Mouse (Mus musculus) thymus, adult 2 months (tissue): ENCODE data around the gene Zfyve28. TPM values are rescaled to one million over a fixed set of nuclear protein-coding genes. Genes with fewer than 3 reads are reported as not detected.

ENCODE experiments used
- DNase-seq: peaks from one replicate; pipeline ENCODE4 v3.0.0; 2021
- H3K27ac ChIP-seq: fragments of 200-500 bp; 2 replicates; pipeline ENCODE4 v1.5.1; 2012; ENCODE audit warnings: low read length, control low read depth; ENCODE audit not compliant: control insufficient read depth, insufficient read depth
- H3K27me3 ChIP-seq: fragments of 200-500 bp; 2 replicates; pipeline ENCODE4 v1.6.1; 2012; ENCODE audit warnings: mild to moderate bottlenecking, low read length, moderate library complexity, mixed read lengths; ENCODE audit not compliant: control insufficient read depth, insufficient read depth
- H3K36me3 ChIP-seq: fragments of 200-500 bp; 2 replicates; pipeline ENCODE4 v1.6.1; 2012; ENCODE audit warnings: mild to moderate bottlenecking, low read length, moderate library complexity; ENCODE audit not compliant: control insufficient read depth, insufficient read depth
- H3K4me1 ChIP-seq: fragments of 200-500 bp; replicated peaks from 2 replicates; pipeline ENCODE4 v1.6.1; 2012; ENCODE audit warnings: low read length; ENCODE audit not compliant: control insufficient read depth, insufficient read depth
- H3K4me3 ChIP-seq: fragments of 200-500 bp; 2 replicates; pipeline ENCODE4 v1.5.1; 2012; ENCODE audit warnings: mild to moderate bottlenecking, low read length, control low read depth, moderate library complexity; ENCODE audit not compliant: control insufficient read depth, insufficient read depth
- CTCF ChIP-seq: fragments of 200-500 bp; IDR thresholded peaks from 2 replicates; pipeline ENCODE4 v1.5.1; 2012; ENCODE audit warnings: mild to moderate bottlenecking, control low read depth, low read length, moderate library complexity, borderline replicate concordance; ENCODE audit not compliant: control insufficient read depth, poor library complexity, insufficient read depth; ENCODE audit errors: extremely low read depth
- POLR2A ChIP-seq: fragments of 200-500 bp; IDR thresholded peaks from 2 replicates; pipeline ENCODE4 v1.6.1; 2012; ENCODE audit warnings: mild to moderate bottlenecking, low read length, control low read depth, moderate library complexity; ENCODE audit not compliant: control insufficient read depth, poor library complexity, insufficient read depth; ENCODE audit errors: extremely low read depth
- WGBS: fragments of 180-500 bp; shearing (Covaris S2); methylation state at CpG from one replicate; pipeline ENCODE4 v1.1.7; 2018; 5-methylcytosine and 5-hydroxymethylcytosine counted together
- polyA plus RNA-seq: library from polyadenylated mRNA; depleted of rRNA; stranded (reverse); fragments of >200 nt; gene quantifications from 2 replicates; pipeline ENCODE4 v1.2.3, GENCODE M21; 2012

Gene Zfyve28
- polyA plus RNA-seq, 1 experiment, result 39.1 TPM

DNA sequence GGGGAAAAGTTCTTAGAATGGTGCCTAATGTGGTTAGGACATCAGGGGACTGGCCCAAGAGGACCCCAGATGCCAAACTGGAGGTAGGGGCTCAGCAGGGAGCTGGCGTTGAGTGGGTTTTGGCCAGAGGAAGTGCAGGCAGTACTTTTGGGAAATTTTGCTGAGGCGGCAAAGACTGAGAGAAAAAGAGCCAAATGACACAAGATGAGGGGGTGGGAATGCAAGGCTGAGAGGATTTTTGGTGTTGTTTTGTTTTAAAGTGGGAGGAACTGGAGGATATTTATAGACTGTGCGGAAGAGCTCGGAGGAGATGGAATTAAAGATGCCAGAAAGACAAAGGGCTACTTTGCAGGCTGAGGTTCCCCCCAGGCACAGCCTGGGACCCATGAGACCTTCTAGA lies 117.5 kb downstream of the Zfyve28 start:
- 83% methylated on average over 4 of the region's 4 CpGs for WGBS
- no peak for DNase-seq
- Histone ChIP-seq H3K4me3 (no peak overlapping the region), H3K27me3 (no peaks in the 10 kb centered on the region), H3K4me1 (no peaks in the 10 kb centered on the region; the same call in 1 of the 2 replicates), H3K27ac (no peak overlapping the region), H3K36me3 (peaks cover 27% of the 10 kb centered on the region)
- no peak for TF ChIP-seq CTCF
- TF ChIP-seq POLR2A, result no peak

DNA sequence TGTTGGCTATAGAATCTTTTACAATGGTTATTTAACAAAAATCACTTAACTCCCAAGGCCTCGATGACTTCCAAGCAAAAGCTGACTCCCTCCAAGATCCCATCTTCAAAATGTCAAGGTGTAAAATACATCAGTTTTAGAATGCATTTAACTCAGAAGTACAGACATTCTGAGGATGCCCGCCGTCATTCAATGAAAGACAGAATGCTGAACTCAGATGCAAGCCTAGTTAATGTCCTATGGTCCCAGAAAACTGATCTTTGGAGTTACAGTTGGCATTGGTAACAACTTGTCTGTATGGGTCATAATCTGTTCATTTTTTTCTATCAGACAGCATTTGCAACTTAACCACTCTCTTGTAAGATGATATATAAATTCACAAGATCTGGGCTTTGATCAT lies 118.3 kb downstream of the Zfyve28 start:
- TF ChIP-seq POLR2A (no peak), CTCF (no peak)
- H3K4me1 ChIP-seq, result no peaks in the 10 kb centered on the region; the same call in 1 of the 2 replicates
- WGBS, result 62% methylated on average over 3 of the region's 3 CpGs
- H3K27me3 ChIP-seq, result no peaks in the 10 kb centered on the region
- DNase-seq, result no peak
- peak overlapping the region; percentile 40 for H3K4me3 ChIP-seq
- peak overlapping the region; percentile 78 for H3K27ac ChIP-seq
- H3K36me3 ChIP-seq, result peaks cover 20% of the 10 kb centered on the region

- Histone ChIP-seq H3K27me3 (no peaks in the 10 kb centered on the region), H3K4me3 (peak within 1 kb of the TSS; percentile 83), H3K4me1 (no peaks in the 10 kb centered on the region; the same call in 1 of the 2 replicates), H3K36me3 (peaks cover 14% of the 10 kb centered on the region), H3K27ac (peak within 1 kb of the TSS; percentile 83)
- peak; percentile 98 for DNase-seq
- TF ChIP-seq CTCF (no peak), POLR2A (peak; percentile 85)
- WGBS, result under 1% methylated on average over 57 of the region's 57 CpGs
These were observed 119.0 kb downstream of the Zfyve28 start, which contains the start of the genes Poln and Haus3 for GRCm38 (mm10) chr5:34168950-34169891. Gene Poln, minus strand, starts transcription at chr5:34169448. Gene Haus3, minus strand, starts transcription at chr5:34169527.

GRCm38 (mm10) chr5:34167857-34168256 lies 120.4 kb downstream of the Zfyve28 start:
- no peak for DNase-seq
- 81% methylated on average over 4 of the region's 4 CpGs for WGBS
- H3K27me3 ChIP-seq, result no peaks in the 10 kb centered on the region
- peaks cover 13% of the 10 kb centered on the region for H3K36me3 ChIP-seq
- no peak for TF ChIP-seq POLR2A
- TF ChIP-seq CTCF, result no peak
- H3K27ac ChIP-seq, result no peak overlapping the region
- no peak overlapping the region for H3K4me3 ChIP-seq
- no peaks in the 10 kb centered on the region; the same call in 1 of the 2 replicates for H3K4me1 ChIP-seq

DNA sequence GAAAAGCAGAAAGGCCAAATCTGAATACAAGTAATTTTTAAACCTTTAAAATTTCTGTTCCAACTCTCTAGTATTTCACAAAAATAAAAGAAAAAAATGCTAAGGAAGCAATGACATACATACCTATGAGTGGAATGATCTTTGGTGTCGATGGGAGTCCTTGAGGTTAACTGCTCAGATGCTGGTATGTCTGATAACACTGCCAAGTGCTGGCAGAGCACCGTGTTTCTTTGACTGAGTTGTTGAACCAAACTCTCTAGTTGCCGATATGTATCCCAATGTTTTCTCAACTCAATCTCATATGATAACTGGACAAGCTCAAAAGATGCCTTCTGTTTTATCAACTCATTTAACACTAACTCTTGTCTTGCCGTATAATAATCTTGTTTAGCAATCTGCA lies 122.5 kb downstream of the Zfyve28 start:
- H3K36me3 ChIP-seq, result peaks cover 17% of the 10 kb centered on the region
- DNase-seq, result no peak
- TF ChIP-seq POLR2A (no peak), CTCF (no peak)
- no peak overlapping the region for H3K27ac ChIP-seq
- no peaks in the 10 kb centered on the region for H3K27me3 ChIP-seq
- no peak overlapping the region for H3K4me3 ChIP-seq
- 25% methylated on average over 4 of the region's 4 CpGs for WGBS
- H3K4me1 ChIP-seq, result no peaks in the 10 kb centered on the region; the same call in 1 of the 2 replicates

DNA sequence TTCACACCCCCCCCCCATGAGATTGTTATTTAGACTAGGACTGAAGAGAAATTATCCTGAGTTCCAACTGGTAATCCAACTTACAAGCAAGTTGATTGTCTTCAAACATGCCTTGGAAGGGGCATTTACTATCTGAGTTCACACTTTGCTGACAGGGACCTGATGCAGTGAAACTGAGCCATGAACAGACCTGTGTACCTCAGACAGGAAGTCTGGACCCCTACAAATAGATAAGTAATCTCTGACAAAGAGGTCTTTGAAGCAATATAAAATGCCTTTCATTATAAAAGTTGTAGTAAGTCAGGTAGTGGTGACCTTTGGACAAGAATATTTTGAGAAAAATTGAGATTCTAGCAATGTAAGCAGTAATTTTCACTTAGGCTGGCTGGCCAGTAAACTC lies 139.8 kb downstream of the Zfyve28 start:
- H3K27me3 ChIP-seq, result no peaks in the 10 kb centered on the region
- TF ChIP-seq CTCF, result no peak
- no peak for TF ChIP-seq POLR2A
- no peak overlapping the region for H3K4me3 ChIP-seq
- DNase-seq, result no peak
- H3K36me3 ChIP-seq, result peaks cover 4% of the 10 kb centered on the region
- no peak overlapping the region for H3K27ac ChIP-seq
- H3K4me1 ChIP-seq, result no peaks in the 10 kb centered on the region
